Mouse (Mus musculus) liver, adult 2 months (tissue): ENCODE data around the gene Palld.

ENCODE experiments used
- CTCF ChIP-seq: fragments of 200-500 bp; IDR thresholded peaks from 2 replicates; pipeline ENCODE4 v1.5.1; 2011; ENCODE audit warnings: low read depth, low read length, control low read depth
- POLR2A ChIP-seq: fragments of 200-500 bp; IDR thresholded peaks from 2 replicates; pipeline ENCODE4 v1.6.1; 2011; ENCODE audit warnings: low read length, control low read depth; ENCODE audit not compliant: insufficient read depth; ENCODE audit errors: extremely low read depth

GRCm38 (mm10) chr8:61552221-61552620 is 350.3 kb downstream of the Palld start:
- TF ChIP-seq POLR2A (no peak), CTCF (no peak)
